Mouse (Mus musculus) adipose tissue, adult 10 weeks (tissue): ENCODE data around the gene Vmn2r18. TPM values are rescaled to one million over a fixed set of nuclear protein-coding genes. Genes with fewer than 3 reads are reported as not detected.

Experiments
- polyA plus RNA-seq: library from polyadenylated mRNA; stranded (reverse); fragments of 350-450 nt; fragmentation: Illumina TruSeq; extraction: RNeasy Lipid Tissue Mini Kit (QIAGEN cat#74804); gene quantifications from one replicate; pipeline ENCODE4 v1.2.3, GENCODE M21; 2014; ENCODE audit warnings: low read depth, low replicate concordance

Vmn2r18 gene
- polyA plus RNA-seq, result not detected

DNA sequence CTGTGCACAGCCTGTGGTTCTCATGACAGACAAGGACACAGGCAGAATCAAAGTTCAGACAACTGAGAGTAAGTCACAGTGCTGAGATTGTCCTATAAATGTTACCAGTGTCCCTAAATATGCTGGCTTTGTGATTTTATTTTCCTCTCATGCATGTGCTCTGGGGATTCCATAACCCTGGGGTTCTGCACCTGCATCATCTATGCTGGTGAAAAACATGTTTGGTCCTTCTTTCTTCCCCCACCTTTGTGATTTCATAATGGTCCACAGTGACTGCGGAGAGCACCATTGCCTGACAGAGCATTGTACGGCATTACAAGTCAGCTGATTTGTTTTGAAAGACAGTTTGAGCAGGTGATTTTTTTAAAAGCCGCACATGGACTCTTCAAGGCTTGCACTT, at the start of gene Vmn2r18:
Gene Vmn2r18 (minus strand): TSS at position 101 of the 400 bp plus-strand sequence.

DNA sequence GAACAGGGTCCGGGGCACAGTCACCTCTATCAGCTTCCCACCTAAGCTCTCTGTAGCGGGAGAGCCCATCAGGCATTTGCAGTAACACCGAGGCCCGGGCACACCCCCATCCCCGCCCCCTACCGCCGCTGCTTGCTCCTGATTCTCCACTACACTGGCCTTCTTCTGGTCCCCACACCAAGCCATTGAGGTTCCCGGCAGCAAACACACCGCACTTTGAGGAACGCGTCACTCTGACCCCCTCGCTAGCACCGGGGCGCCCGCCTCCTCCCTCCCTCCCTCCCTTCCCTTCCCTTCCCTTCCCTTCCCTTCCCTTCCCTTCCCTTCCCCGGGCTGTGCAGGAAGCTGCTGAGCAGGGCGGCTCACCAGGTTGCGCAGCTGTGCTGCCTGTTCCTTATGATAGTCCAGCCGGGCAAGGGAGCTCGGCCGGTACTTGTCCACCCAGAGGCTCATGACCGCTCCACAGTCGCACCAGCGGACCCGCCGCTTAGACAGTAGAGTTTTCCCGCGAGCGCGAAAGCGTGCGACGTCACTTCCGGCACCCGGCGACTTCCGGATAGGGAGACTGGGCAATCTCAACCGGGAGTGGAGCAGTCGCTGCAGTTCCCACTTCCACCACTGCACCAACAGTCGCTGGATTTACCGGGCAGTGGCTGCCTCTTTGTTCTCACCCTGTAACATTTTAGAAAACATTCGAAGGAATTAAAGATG, 45.0 kb upstream of the Vmn2r18 start, which contains the start of gene Rfc3:
Gene Rfc3 (minus strand): TSS at position 543 of the 711 bp plus-strand sequence.

Other genes with a start within 250 kb of the Vmn2r18 start
- gene Gm42906, start 177.9 kb downstream of the Vmn2r18 start, polyA plus RNA-seq, result not detected
- gene Rfc3, start 45.2 kb upstream of the Vmn2r18 start, polyA plus RNA-seq, result 9.0 TPM